Comparison of ENCODE assay signal across 39 mouse cellular contexts in genomic region chr16:26951601-26952000, GRCm38 (mm10). TPM values are rescaled to one million over a fixed set of nuclear protein-coding genes. Genes with fewer than 3 reads are reported as not detected.
"Had no signal": no experiment of that assay in that cellular context is flagged by ENCODE, and none has a peak within 500 bp of the region (broad histone marks: within the 10 kb centered on the region; RNA-seq: fewer than 3 reads in every experiment).

No protein-coding gene starts in this region.

- H3K9ac ChIP-seq: limb, embryonic 12.5 days; limb, embryonic 13.5 days; limb, embryonic 15.5 days; liver, embryonic 12.5 days; liver, embryonic 13.5 days; liver, embryonic 14.5 days; liver, embryonic 15.5 days; liver, postnatal 0 days; lung, embryonic 14.5 days; lung, embryonic 15.5 days; midbrain, embryonic 12.5 days; midbrain, embryonic 13.5 days; midbrain, embryonic 15.5 days; neural tube, embryonic 12.5 days had no signal

- H3K27ac ChIP-seq: limb, embryonic 10.5 days; limb, embryonic 12.5 days; limb, embryonic 13.5 days; limb, embryonic 15.5 days; liver, embryonic 12.5 days; liver, embryonic 13.5 days; liver, embryonic 14.5 days; liver, embryonic 15.5 days; lung, embryonic 15.5 days; macrophage; midbrain, embryonic 10.5 days; midbrain, embryonic 12.5 days; midbrain, embryonic 13.5 days; midbrain, embryonic 15.5 days; neural tube, embryonic 12.5 days had no signal

- H3K4me3 ChIP-seq: limb, embryonic 10.5 days; limb, embryonic 12.5 days; limb, embryonic 13.5 days; limb, embryonic 15.5 days; liver, embryonic 12.5 days; liver, embryonic 13.5 days; liver, embryonic 15.5 days; lung, embryonic 15.5 days; megakaryocyte, embryonic 14.5 days; midbrain, embryonic 10.5 days; midbrain, embryonic 12.5 days; midbrain, embryonic 13.5 days; midbrain, embryonic 15.5 days; myocyte; neural tube, embryonic 12.5 days had no signal

- H3K4me1 ChIP-seq: limb, embryonic 10.5 days; limb, embryonic 12.5 days; limb, embryonic 13.5 days; limb, embryonic 15.5 days; liver, embryonic 12.5 days; liver, embryonic 13.5 days; liver, embryonic 15.5 days; lung, embryonic 15.5 days; megakaryocyte, embryonic 14.5 days; midbrain, embryonic 10.5 days; midbrain, embryonic 12.5 days; midbrain, embryonic 13.5 days; midbrain, embryonic 15.5 days; neural tube, embryonic 12.5 days had no signal

- H3K9me3 ChIP-seq: limb, embryonic 10.5 days; limb, embryonic 12.5 days; limb, embryonic 13.5 days; limb, embryonic 15.5 days; liver, embryonic 12.5 days; liver, embryonic 13.5 days; liver, embryonic 15.5 days; lung, embryonic 15.5 days; midbrain, embryonic 10.5 days; midbrain, embryonic 12.5 days; midbrain, embryonic 13.5 days; midbrain, embryonic 15.5 days; neural tube, embryonic 12.5 days had no signal

- H3K36me3 ChIP-seq: limb, embryonic 10.5 days; limb, embryonic 12.5 days; limb, embryonic 13.5 days; limb, embryonic 15.5 days; liver, embryonic 12.5 days; liver, embryonic 13.5 days; liver, embryonic 15.5 days; lung, embryonic 15.5 days; midbrain, embryonic 10.5 days; midbrain, embryonic 12.5 days; midbrain, embryonic 13.5 days; midbrain, embryonic 15.5 days; neural tube, embryonic 12.5 days had no signal

- DNase-seq: left cerebral cortex, postnatal 4 days; liver; liver, embryonic 13.5 days; liver, postnatal 0 days; lung, adult 18-20 months; lung, adult 2 months; lung, embryonic 14.5 days; lung, postnatal 10 days; lung, postnatal 14 days; lung, postnatal 36 days; lung, postnatal 4 days; midbrain, embryonic 14.5 days had no signal

- ATAC-seq: liver, embryonic 12.5 days; liver, postnatal 0 days; lung, postnatal 0 days; midbrain, embryonic 13.5 days; midbrain, embryonic 15.5 days; midbrain, embryonic 16.5 days had no signal

- H3K4me2 ChIP-seq: limb, embryonic 12.5 days; limb, embryonic 13.5 days; limb, embryonic 15.5 days; liver, embryonic 11.5 days; liver, embryonic 12.5 days; liver, embryonic 13.5 days; liver, embryonic 15.5 days; lung, embryonic 14.5 days; lung, embryonic 15.5 days; midbrain, embryonic 11.5 days; midbrain, embryonic 12.5 days; midbrain, embryonic 13.5 days; midbrain, embryonic 15.5 days; neural tube, embryonic 12.5 days had no signal

- H3K27me3 ChIP-seq: limb, embryonic 12.5 days; limb, embryonic 13.5 days; limb, embryonic 15.5 days; liver, embryonic 12.5 days; liver, embryonic 13.5 days; liver, embryonic 15.5 days; lung, embryonic 15.5 days; megakaryocyte, embryonic 14.5 days; midbrain, embryonic 12.5 days; midbrain, embryonic 13.5 days; midbrain, embryonic 15.5 days; neural tube, embryonic 12.5 days had no signal

RNA-seq across cellular contexts. Expression of gene Gmnc, which starts 39.9 kb away (rescaled TPM):
- total RNA-seq: liver, adult 2 months; megakaryocyte progenitor cell, adult 5-6 weeks; megakaryocyte, adult 5-6 weeks; megakaryocyte-erythroid progenitor cell, adult 5-6 weeks; monocyte, adult 5-6 weeks had no signal
- polyA plus RNA-seq: limb, embryonic 10.5 days; liver, adult 2 months; liver, embryonic 11.5 days; liver, embryonic 12.5 days; liver, embryonic 13.5 days; liver, embryonic 15.5 days; liver, embryonic 16.5 days; liver, postnatal 0 days; macrophage; midbrain, embryonic 11.5 days; midbrain, embryonic 12.5 days; myocyte; neural tube, embryonic 11.5 days; neural tube, embryonic 12.5 days had no signal
